Mouse (Mus musculus) embryonic fibroblast, embryonic 13.5 days (primary cell): Measurements from ENCODE around the gene Litaf.

ENCODE experiments used
- CTCF ChIP-seq: IDR thresholded peaks from 2 replicates; pipeline ENCODE4 v1.5.1; 2011; ENCODE audit warnings: mild to moderate bottlenecking, control low read depth, low read length, moderate library complexity, borderline replicate concordance; ENCODE audit not compliant: insufficient read depth
- POLR2A ChIP-seq: IDR thresholded peaks from 2 replicates; pipeline ENCODE4 v1.6.1; 2011; ENCODE audit warnings: low read depth, mild to moderate bottlenecking, control low read depth, low read length, moderate library complexity

DNA sequence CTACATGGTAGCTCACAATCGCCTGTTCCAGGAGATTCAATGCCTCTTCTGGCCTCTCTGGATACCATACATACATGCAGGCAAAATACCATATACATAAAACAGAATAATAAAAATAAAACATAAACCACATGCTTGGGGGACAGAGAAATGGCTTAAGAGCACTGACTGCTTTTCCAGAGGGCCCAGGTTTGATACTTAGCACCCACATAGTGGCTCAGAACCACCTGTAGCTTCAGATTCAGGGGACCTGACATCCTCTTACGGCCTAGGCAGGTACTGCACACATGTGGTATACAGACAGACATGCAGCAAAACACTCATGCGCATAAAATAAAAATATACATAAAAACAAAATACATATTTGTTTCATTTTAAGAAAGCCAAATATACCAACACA is 20.3 kb upstream of the Litaf start:
- TF ChIP-seq CTCF = no peak
- no peak for TF ChIP-seq POLR2A
